Mouse (Mus musculus): ENCODE data around the gene Ephb1.

Ephb1 gene

DNA sequence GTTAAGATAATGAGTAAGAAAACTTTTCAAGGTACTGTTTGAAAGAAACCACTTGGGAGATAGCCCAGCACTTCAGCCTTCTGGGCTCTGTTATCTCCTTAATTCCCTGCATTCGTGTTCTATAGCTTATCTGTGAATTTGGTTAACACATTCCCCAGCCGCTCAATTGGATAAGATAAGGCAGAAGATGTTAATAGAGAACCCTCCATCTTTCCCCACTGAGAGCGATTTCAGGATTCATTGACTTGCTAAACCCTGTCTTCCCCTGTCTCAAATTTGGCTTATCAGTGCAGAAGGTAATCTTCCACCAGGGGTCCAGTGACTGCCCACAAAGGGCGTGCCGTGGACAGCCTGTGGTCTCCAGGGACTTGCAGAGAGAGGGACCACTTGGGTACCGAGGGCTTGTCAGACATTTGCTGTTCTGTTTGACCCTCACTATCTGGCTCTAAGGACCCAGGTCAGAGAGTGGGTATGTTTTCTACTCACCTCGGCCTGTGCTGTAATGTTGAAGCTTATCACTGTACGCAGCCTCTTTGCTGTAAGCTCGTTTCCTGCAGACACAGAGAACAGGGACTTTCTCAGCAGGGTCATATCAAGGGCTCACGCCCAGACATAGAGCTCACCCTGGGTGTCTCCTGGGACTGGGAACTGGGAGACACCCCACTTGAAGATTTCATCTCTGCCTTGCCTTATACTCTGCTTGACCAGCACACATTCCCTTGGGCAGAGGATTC is 358.9 kb downstream of the Ephb1 start:
- in situ Hi-C loops (cut with MboI, MseI): no loop called here

DNA sequence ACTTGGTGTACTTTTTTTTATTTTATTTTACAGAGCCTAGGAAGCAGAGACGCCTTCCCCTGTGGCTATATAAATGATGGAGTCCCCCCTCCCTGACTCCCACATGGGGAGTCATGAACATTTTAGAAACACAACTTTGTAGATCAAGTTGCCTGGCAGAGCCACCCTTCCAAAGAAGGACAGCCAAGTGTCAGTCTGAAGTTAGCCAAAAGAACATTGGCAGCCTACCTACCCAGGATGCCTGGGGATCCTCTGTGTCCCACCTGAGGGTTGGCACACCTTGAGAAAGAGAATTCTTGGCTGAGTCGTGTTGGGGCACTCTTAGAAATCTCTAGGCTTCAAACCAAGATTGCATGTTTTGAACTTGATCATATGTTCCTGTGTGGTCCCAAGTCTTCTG is 360.4 kb downstream of the Ephb1 start:
- in situ Hi-C loops (cut with MboI, MseI): no loop called here

GRCm38 (mm10) chr9:101990836-101991235 is 363.7 kb downstream of the Ephb1 start:
- in situ Hi-C loops (cut with MboI, MseI): no loop called here

DNA sequence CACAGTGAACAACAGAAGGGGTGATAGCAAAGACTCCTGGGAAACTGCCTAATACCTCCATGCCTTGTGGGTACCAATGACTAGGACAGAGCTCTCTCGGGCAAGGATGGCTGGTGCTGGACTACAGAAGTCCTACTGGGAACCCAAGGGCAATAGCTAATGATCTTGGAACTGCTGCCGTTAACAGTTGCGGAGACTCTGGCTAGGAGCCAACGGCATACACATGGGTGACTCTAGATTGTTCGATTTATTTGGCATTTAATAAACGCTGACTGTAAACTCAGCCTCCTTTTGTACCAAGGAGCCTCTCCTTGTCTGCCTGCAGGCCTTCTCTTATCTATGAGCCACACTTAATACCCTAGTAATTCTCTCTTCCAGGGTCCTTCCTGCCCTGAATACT is 364.5 kb downstream of the Ephb1 start:
- in situ Hi-C loops (cut with MboI, MseI): no loop called here

DNA sequence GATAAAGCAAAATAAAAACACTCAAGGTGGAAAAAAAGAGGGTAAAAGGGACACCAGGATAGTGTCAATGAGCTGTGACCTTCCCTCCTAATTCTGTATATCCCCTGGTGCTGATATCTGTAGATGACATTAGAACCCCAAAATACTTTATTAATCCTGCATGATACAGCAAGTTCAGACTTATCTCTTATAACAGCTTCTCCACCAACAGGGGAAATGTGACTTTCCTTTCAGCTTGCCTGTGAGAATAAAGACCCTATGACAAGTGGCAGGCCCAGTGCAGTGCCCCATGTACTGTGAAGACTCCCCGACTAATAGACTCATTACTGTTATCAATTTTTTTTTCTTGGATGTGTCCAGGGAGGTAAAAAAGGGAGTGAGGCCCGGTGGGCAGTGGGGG is 367.6 kb downstream of the Ephb1 start:
- in situ Hi-C loops (cut with MboI, MseI): no loop called here

- in situ Hi-C loops (cut with MboI, MseI): no loop called here
These were observed 372.1 kb downstream of the Ephb1 start for GRCm38 (mm10) chr9:101982378-101982777.

- in situ Hi-C loops (cut with MboI, MseI): no loop called here
These were observed 373.3 kb downstream of the Ephb1 start for GRCm38 (mm10) chr9:101981161-101981560.

- in situ Hi-C loops (cut with MboI, MseI): no loop called here
These were observed 377.5 kb downstream of the Ephb1 start for GRCm38 (mm10) chr9:101976884-101977465.

GRCm38 (mm10) chr9:101972314-101972713 is 382.2 kb downstream of the Ephb1 start:
- in situ Hi-C loops (cut with MboI, MseI): no loop called here

- in situ Hi-C loops (cut with MboI, MseI): no loop called here
These were observed 382.7 kb downstream of the Ephb1 start for GRCm38 (mm10) chr9:101971806-101972205.

DNA sequence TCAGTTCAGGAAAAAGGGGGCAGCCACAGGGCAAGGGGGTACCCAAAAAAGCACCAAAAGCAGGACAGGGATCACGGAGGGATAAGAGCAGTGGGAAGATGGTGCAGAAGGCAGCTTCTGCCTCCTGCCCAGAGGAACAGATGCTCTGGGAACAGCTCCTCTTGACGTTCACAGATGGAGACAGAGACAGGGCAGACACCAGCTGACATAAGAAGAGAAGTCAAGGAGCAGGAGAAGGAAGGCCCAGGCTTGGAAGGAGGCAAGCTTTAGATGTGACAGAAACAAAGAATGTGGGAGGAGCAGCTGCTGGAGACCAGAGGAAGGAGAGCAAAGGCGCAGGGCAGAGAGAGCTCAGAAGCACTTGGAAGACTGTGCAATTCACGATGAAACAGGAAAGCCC is 398.3 kb downstream of the Ephb1 start:
- in situ Hi-C loops (cut with MboI, MseI): no loop called here

- in situ Hi-C loops (cut with MboI, MseI): no loop called here
These were observed 400.0 kb downstream of the Ephb1 start for GRCm38 (mm10) chr9:101954529-101954928.

GRCm38 (mm10) chr9:101950101-101950500 is 404.4 kb downstream of the Ephb1 start:
- in situ Hi-C loops (cut with MboI, MseI): no loop called here

GRCm38 (mm10) chr9:101945814-101946213 is 408.7 kb downstream of the Ephb1 start:
- in situ Hi-C loops (cut with MboI, MseI): no loop called here

- in situ Hi-C loops (cut with MboI, MseI): no loop called here
These were observed 409.2 kb downstream of the Ephb1 start for GRCm38 (mm10) chr9:101945326-101945725.

DNA sequence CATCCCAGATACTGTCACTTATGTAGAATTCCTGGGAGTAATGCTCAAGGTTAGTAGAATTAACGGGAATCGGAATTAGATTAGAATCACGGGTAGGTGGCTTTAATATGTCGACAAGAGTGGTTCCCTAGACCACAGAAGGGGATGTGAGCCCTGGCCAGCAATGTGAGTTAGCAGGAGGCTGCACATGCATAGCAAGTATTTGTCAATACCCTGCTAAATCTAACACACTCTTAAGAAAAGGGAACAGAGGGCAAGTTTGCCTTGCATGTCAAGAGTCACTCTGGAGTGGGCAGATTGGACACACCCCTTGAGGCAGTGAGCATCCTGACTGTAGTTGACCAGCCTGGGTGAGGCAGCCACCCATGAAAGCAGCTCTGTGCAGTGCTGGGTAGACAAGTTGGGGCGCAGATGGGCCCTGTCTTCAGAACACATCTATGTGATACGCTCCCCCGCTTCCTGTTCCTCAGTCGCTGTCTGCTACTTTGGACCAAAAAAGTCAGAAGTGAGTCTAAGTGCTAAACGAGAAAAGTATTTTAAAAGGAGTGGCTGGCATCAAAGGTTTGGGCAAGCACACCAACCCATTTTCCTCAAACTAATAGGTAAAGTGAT is 412.3 kb downstream of the Ephb1 start:
- in situ Hi-C loops (cut with MboI, MseI): no loop called here

DNA sequence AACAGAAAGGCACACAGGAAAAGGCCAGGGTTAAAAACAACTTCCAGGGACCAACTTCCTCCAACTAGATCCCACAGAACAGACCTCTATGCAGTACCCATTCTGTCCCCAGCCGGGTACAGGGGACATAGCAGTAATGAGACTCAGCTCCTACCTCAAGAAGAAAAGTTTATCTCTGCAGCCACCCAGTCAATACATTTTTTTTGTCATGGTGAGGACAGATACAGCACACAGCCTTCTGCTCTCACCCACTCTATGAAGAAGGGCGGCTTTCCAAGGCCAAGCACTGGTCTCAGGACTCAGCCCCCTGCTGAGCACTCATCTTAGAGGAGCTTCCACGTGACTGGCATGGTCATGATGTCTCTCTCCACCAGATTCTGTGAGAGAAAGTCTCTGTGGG is 414.3 kb downstream of the Ephb1 start:
- in situ Hi-C loops (cut with MboI, MseI): no loop called here

GRCm38 (mm10) chr9:101939006-101939405 is 415.5 kb downstream of the Ephb1 start:
- in situ Hi-C loops (cut with MboI, MseI): no loop called here

DNA sequence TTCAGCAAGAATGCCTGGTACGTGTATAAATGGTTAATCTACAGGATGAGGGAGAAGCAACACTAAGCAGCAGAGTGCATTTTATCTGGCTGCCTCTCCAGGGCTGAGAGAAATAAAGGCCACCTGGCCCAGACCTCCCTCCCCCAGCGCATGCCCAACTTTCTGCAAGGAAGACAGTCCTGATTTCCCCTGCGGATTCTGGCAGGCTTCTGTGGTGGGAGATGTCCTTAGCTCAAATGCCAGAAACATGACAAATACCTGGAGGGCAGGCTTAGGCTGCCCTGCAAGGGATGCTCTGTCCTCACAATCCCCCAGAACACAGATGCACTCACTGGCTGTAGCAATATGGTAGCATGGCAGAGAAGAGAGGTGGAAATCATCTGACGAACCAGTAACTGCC is 416.4 kb downstream of the Ephb1 start:
- in situ Hi-C loops (cut with MboI, MseI): no loop called here

GRCm38 (mm10) chr9:101934887-101935286 is 419.6 kb downstream of the Ephb1 start:
- in situ Hi-C loops (cut with MboI, MseI): no loop called here

DNA sequence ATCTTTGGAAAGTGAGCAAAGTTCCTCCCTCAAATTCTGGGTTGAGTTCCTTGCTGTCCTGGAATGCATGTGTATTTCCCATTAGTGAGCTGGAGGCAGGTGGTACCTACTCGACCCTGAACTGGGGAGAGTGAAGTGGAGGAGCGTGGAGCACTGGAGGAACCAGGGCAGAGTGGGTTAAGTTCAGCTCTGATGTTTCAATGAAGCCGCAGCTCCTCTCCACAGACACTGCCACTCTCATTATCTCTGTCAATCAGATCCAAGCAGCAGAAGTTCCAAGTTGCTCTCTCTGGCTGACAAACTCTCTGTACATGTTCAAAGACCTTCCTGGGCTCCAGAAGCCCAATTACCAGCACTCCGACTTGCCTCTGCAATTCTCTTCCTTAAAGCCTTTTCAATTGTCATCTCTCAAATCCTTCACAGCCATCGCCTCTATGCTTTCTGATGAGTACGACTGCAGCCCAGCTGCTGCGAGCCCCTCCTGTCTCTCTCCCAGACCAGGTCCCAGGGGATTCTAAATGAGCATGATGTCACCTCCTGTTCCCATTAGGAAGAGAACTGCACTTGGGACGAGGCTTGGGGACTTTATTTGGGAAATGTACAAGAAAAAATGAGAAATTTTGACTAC is 420.4 kb downstream of the Ephb1 start:
- in situ Hi-C loops (cut with MboI, MseI): no loop called here

GRCm38 (mm10) chr9:101924829-101925228 is 429.7 kb downstream of the Ephb1 start:
- in situ Hi-C loops (cut with MboI, MseI): no loop called here

DNA sequence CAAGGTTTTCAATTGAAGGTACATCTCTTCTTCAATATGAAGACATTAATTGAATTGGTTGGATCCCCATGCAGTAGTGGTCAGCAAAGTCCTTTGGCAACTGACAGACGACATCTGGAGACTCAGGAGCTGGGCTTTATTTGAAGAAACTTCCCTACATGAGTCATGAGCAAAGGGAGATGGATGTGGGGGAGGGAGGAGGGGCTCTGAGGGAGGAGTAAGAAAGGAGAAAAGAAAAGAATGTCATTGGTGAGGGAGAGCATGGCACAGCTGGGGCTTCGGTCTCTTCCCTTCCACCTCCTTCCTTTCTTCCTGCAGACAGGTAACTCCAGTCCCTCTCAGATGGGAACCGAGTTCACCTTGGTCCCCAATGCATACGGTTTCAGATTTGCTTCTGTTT is 431.6 kb downstream of the Ephb1 start:
- in situ Hi-C loops (cut with MboI, MseI): no loop called here
